Mouse (Mus musculus) erythroblast, adult 5-6 weeks (primary cell): ENCODE measurements at regions not wholly inside any gene's neighbourhood (a gene's known extent, or its start where the extent isn't known, plus 50 kb on each side); places are given as distances from the start of the nearest gene placed in this dataset.

ENCODE experiments used
- ATAC-seq: replicated peaks from 2 replicates; pipeline ENCODE4 v1.8.0; 2016; ENCODE audit warnings: moderate number of reproducible peaks, mild to moderate bottlenecking, moderate TSS enrichment, inconsistent platforms; ENCODE audit not compliant: poor library complexity, low FRiP score, severe bottlenecking

GRCm38 (mm10) chr4:125765171-125765570, 259.2 kb upstream of the Csf3r start:
- no peak for ATAC-seq

GRCm38 (mm10) chr4:125777126-125777525, 247.2 kb upstream of the Csf3r start:
- no peak for ATAC-seq

- no peak for ATAC-seq
These were observed 244.2 kb upstream of the Csf3r start for GRCm38 (mm10) chr4:125780113-125780512.

DNA sequence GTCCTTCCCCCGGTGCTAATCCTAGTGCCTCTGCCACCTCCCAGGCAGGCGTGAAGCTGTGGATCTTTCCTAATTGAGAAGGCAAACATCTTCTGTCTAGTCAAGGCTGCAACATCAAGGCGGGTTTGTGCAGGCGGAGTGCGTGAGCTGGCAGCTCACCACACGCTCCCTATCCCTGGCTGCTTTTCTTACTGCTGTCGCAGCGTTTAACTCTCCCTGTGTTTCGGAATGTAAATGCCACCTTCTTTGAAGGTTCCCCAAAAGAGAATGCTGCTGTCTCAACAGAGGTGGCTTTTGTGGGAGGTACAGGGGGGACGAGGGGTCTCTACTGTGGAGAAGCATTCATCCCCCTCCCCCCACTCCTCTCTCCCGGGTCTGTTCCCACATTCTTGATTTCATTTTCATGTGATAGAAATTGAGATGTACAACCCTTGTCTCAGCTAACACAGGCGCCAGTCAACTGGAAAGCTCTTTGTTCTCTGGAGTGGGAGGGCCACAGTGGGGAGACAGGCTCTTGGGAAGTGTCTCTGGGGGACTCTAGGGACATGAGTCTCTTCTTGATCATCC, 243.3 kb upstream of the Csf3r start:
- no peak for ATAC-seq

DNA sequence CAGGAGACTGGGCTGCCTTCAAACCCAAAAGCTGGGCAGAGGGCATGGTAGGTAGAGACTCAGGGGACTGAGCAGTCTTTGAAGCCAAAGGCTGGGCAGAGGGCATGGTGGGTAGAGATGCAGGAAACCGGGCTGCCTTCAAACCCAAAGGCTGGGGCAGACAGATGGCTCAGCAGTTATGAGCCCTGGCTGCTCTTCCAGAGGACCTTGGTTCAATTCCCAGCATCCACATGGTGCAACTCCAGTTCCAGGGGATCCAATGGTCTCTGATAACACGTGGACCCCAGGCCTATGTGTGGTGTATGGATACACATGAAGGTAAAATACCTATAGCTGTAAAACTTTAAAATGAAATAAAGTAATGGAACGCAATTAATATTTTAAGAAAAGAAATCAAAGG, 242.0 kb upstream of the Csf3r start:
- ATAC-seq = no peak

DNA sequence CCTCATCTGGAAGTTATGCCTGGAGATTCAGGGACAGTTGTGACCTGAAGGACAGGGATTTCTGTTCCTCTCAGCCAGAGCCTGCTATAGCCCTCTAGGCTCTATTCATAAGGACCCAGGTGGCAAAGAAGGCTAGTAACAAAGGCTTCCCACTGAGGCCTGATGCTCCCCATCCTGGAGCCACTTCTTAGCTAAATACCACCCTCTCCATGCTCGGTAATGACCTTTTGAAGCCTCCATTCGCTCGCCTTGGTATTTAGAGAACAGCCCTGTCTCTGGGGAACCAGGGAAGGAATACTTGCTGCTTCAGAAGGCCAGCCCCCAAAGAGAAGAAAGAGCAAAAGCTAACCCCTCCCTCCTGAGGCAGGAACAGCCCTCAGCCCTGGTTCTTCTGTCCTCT, 238.3 kb upstream of the Csf3r start:
- ATAC-seq = no peak

DNA sequence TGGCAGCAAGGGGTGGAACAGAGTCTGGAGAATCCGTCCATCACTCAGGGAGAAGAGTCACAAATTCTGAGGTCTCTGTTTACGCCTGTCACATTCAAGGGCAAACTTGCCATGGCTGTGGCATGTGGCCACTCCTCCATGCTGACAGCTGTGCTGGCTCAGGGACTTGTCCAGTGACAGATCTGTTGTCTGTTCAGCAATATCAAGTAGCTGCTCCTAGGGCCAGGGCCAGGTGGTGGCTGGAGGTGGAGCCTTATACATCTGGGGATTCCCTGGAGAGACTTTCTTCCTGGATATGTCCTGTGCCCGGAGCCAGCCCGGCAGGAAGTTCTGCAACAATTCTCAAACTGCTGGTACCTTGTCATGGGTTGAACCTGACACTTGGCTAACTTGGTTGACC, 229.7 kb upstream of the Csf3r start:
- ATAC-seq = no peak

- ATAC-seq = no peak
These were observed 216.4 kb upstream of the Csf3r start for GRCm38 (mm10) chr4:125807923-125808322.

- ATAC-seq = no peak
These were observed 214.8 kb upstream of the Csf3r start for GRCm38 (mm10) chr4:125809446-125810108.

DNA sequence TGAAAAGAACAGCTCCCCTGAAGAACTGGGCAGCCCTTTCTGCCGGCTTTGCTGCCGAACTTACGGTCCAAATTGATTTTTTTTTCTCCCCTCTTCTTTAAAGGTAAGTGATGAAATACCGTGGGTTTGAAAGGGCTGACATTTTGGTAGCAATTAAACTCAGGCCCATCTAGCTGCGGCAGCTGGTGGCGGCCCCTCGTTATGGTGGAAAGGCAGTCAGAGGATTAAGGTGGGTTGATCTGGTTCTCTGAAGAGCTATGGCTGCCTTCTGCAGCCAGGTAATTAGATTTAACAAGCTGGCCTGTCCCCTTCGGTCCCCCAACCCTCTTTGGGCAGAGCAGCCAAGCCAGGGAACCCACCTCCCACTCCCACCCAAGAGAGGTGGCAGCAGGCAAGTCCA, 214.1 kb upstream of the Csf3r start:
- ATAC-seq = no peak

- no peak for ATAC-seq
These were observed 210.0 kb upstream of the Csf3r start for GRCm38 (mm10) chr4:125814311-125814710.

GRCm38 (mm10) chr4:125815276-125815675, 209.1 kb upstream of the Csf3r start:
- ATAC-seq = no peak

DNA sequence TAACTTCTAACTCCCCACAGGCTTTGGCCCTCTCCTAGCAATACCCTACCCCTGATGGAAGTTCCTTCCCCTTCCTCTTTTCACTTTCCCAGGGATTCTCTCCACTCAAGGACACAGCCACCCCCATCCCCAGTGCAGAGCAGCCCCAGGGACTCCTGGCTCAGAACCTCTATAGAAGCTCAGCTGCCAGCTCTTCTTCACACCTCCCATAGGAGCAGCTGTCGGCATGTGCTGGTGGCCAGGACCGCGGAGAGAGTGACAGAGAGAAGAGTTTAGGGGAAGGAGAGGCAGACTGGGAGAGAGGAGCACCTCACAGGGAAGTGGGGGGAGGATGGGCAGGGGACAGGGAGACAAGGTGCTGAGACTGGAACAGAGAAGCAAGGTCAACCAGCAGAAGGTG, 199.8 kb upstream of the Csf3r start:
- no peak for ATAC-seq

DNA sequence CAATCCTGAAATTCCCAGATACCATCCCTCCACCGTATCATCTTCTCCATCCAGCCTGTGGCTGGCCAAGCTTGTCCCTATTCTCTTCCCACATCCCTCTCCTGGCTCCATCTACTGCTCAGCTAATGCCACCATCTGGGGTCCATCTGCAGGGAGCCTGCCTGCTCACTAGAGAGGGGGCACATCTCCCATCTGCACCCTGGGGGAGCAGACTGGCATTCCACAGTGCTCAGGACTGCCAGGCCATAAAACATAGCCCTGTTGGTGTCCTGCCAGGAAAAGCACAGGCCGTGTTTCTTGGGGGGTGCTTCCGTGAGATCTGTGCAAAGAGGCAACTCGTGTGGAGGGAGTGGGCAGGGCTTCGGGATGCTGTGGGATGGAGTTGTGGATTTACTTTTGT, 197.9 kb upstream of the Csf3r start:
- no peak for ATAC-seq

- no peak for ATAC-seq
These were observed 189.1 kb upstream of the Csf3r start for GRCm38 (mm10) chr4:125835250-125835649.

- no peak for ATAC-seq
These were observed 176.8 kb upstream of the Csf3r start for GRCm38 (mm10) chr4:125847568-125847967.

GRCm38 (mm10) chr4:125850300-125850699, 174.1 kb upstream of the Csf3r start:
- ATAC-seq = no peak

DNA sequence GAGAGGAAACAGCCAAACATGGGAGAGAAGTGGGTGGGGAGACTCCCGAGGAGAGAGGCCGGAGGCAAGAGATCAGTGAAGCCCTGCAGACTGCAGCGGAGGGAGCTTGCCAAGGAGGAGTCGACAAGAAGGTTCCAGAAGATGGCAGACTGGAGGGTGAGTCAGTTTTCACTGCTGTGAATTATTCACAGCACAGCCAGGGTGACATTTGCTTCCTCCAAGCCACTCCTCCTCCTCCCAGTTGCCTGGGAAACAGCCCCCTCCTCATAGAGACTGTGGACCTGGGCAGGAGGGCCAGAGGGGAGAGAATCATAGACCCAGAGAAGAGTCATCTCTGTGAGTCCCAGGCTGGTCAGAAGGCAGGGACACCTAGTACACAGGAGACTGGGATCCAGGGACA, 171.8 kb upstream of the Csf3r start:
- no peak for ATAC-seq

- ATAC-seq = no peak
These were observed 168.3 kb upstream of the Csf3r start for GRCm38 (mm10) chr4:125855983-125856591.

GRCm38 (mm10) chr4:125856781-125857180, 167.6 kb upstream of the Csf3r start:
- no peak for ATAC-seq

DNA sequence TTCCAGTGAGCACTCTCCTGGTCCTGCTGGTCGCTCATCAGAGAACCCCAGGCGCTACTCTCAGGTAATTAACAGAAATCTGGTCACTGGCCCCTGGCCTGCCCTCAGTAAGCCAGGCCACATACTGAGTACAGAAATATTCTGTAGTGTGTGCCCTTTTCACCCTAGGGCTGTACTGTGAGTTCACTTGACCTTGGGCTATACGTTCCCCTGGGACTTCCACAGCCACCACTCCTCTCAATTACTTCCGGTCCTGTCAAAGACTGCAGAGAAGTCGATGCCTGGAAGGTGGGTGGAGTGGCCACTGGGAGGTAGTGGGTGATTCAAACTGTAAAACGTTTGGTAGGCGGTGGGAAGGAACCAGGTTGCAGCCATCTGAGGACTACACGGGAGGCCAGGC, 159.3 kb upstream of the Csf3r start:
- no peak for ATAC-seq

DNA sequence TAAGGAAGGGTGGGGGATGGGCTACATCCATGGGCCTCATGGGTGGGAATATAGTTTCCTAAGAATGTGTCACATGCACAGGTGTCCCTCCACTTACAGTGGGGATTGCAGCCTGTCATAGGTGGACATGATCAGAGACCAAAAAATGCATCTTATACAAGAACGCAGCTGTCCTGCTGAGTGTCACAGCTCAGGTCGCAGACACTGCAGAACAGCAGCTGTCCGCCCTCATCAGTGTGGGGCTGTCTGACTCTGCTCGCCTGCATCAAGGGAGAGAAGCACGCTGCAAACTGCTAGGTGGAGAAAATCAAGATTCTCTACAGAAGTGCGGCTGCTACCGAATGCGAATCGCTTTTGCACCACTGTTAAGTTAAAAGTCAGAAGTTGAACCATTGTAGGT, 158.6 kb upstream of the Csf3r start:
- no peak for ATAC-seq
